Comparison of ENCODE assay signal across 25 mouse cellular contexts in genomic region chr9:81073248-81073647, GRCm38 (mm10).
"Had no signal": no experiment of that assay in that cellular context is flagged by ENCODE, and none has a peak within 500 bp of the region (broad histone marks: within the 10 kb centered on the region; RNA-seq: fewer than 3 reads in every experiment).

No protein-coding gene starts in this region.

- H3K9ac ChIP-seq: heart, embryonic 12.5 days; hindbrain, embryonic 12.5 days; hindbrain, embryonic 14.5 days; intestine, embryonic 15.5 days; limb, embryonic 13.5 days; limb, embryonic 15.5 days; liver, embryonic 13.5 days had no signal

- H3K36me3 ChIP-seq: heart, embryonic 12.5 days; hindbrain, embryonic 10.5 days; hindbrain, embryonic 12.5 days; intestine, embryonic 15.5 days; limb, embryonic 13.5 days; limb, embryonic 15.5 days; liver, embryonic 13.5 days had no signal

- H3K27me3 ChIP-seq: heart, embryonic 12.5 days; hindbrain, embryonic 12.5 days; intestine, embryonic 15.5 days; limb, embryonic 13.5 days; limb, embryonic 15.5 days; liver, embryonic 13.5 days had no signal

- H3K4me1 ChIP-seq: heart, embryonic 12.5 days; hindbrain, embryonic 10.5 days; hindbrain, embryonic 12.5 days; intestine, embryonic 15.5 days; limb, embryonic 13.5 days; limb, embryonic 15.5 days; liver, embryonic 13.5 days had no signal

- H3K4me2 ChIP-seq: heart, embryonic 12.5 days; hindbrain, embryonic 12.5 days; hindbrain, embryonic 14.5 days; intestine, embryonic 15.5 days; limb, embryonic 13.5 days; limb, embryonic 15.5 days; liver, embryonic 13.5 days had no signal

- H3K4me3 ChIP-seq: heart, adult 2 months; heart, embryonic 12.5 days; hindbrain, embryonic 10.5 days; hindbrain, embryonic 12.5 days; intestine, embryonic 15.5 days; layer of hippocampus, adult 2 months; limb, embryonic 13.5 days; limb, embryonic 15.5 days; liver, embryonic 13.5 days had no signal

- H3K27ac ChIP-seq: heart, adult 2 months; hindbrain, embryonic 10.5 days; hindbrain, embryonic 12.5 days; hindbrain, embryonic 14.5 days; intestine, embryonic 15.5 days; layer of hippocampus, adult 2 months; limb, embryonic 13.5 days; limb, embryonic 15.5 days; liver, embryonic 13.5 days had no signal

- ATAC-seq: hindbrain, embryonic 16.5 days; inflammation-experienced regulatory T-cells, adult 6 months; intestine, embryonic 15.5 days; intestine, postnatal 0 days had no signal

- H3K9me3 ChIP-seq: heart, embryonic 12.5 days; hindbrain, embryonic 10.5 days; hindbrain, embryonic 12.5 days; intestine, embryonic 15.5 days; limb, embryonic 13.5 days; limb, embryonic 15.5 days; liver, embryonic 13.5 days had no signal

- DNase-seq: gastrocnemius, postnatal 14 days; gastrocnemius, postnatal 36 days; heart, adult 11 months; heart, adult 2 months; heart, postnatal 10 days; heart, postnatal 4 days; kidney, adult 18-20 months; kidney, adult 8-10 months; kidney, postnatal 10 days; kidney, postnatal 25 days; kidney, postnatal 4 days; layer of hippocampus, postnatal 36 days; left cerebral cortex, postnatal 4 days; liver, embryonic 13.5 days had no signal
